Mouse (Mus musculus) intestine, embryonic 15.5 days (tissue): ENCODE results near the gene C87414. TPM values are rescaled to one million over a fixed set of nuclear protein-coding genes. Genes with fewer than 3 reads are reported as not detected.
"Not testable (repeated sequence)": the region's sequence is repeated elsewhere in the genome, so short reads cannot be mapped to it uniquely, and the experiment has no call there.

Source experiments
- ATAC-seq: fragments of 200-750 bp; cut with Nextera tagmentation; 2 replicates; pipeline ENCODE4 v1.8.0; 2017; ENCODE audit warnings: moderate TSS enrichment, moderate library complexity
- H3K27ac ChIP-seq: fragments of 300-500 bp; sonication (generic); 2 replicates; pipeline ENCODE4 v1.5.1; 2015; ENCODE audit warnings: mild to moderate bottlenecking, inconsistent platforms
- H3K27me3 ChIP-seq: fragments of 300-500 bp; sonication (generic); replicated peaks from 2 replicates; pipeline ENCODE4 v1.6.1; 2015; ENCODE audit warnings: inconsistent platforms
- H3K36me3 ChIP-seq: fragments of 300-500 bp; sonication (generic); 2 replicates; pipeline ENCODE4 v1.6.1; 2015; ENCODE audit warnings: inconsistent platforms
- H3K4me1 ChIP-seq: fragments of 300-500 bp; sonication (generic); replicated peaks from 2 replicates; pipeline ENCODE4 v1.6.1; 2015; ENCODE audit warnings: inconsistent platforms
- H3K4me2 ChIP-seq: fragments of 300-500 bp; sonication (generic); replicated peaks from 2 replicates; pipeline ENCODE4 v1.6.1; 2015; ENCODE audit warnings: mild to moderate bottlenecking, inconsistent platforms
- H3K4me3 ChIP-seq: fragments of 300-500 bp; sonication (generic); replicated peaks from 2 replicates; pipeline ENCODE4 v1.5.1; 2015; ENCODE audit warnings: inconsistent platforms
- H3K9ac ChIP-seq: fragments of 300-500 bp; sonication (generic); 2 replicates; pipeline ENCODE4 v1.6.1; 2015; ENCODE audit warnings: inconsistent platforms
- H3K9me3 ChIP-seq: fragments of 300-500 bp; sonication (generic); 2 replicates; pipeline ENCODE4 v1.6.1; 2016; ENCODE audit warnings: inconsistent platforms
- WGBS: fragments of 180-500 bp; shearing (Covaris S2); methylation state at CpG from one replicate; pipeline ENCODE4 v1.1.7; 2015; 5-methylcytosine and 5-hydroxymethylcytosine counted together
- polyA plus RNA-seq: library from polyadenylated mRNA; unstranded; fragments of >200 nt; fragmentation: Nextera tagmentation; extraction: Ambion mirVana; gene quantifications from 2 replicates; pipeline ENCODE4 v1.2.1, GENCODE M21; 2015

C87414 gene
- not detected in 2 replicates for polyA plus RNA-seq

- 40% methylated on average over 1 of the region's 3 CpGs for WGBS
- H3K4me1 ChIP-seq, H3K9ac ChIP-seq, H3K4me2 ChIP-seq, H3K27ac ChIP-seq, H3K4me3 ChIP-seq, H3K27me3 ChIP-seq, H3K9me3 ChIP-seq, H3K36me3 ChIP-seq, ATAC-seq: not testable (repeated sequence)
Measured at GRCm38 (mm10) chr5:93671451-93671850, at the start of gene C87414. Gene C87414, minus strand, starts transcription at chr5:93671551.

- H3K36me3 ChIP-seq, H3K4me1 ChIP-seq, H3K9ac ChIP-seq, H3K27ac ChIP-seq, H3K4me2 ChIP-seq, H3K9me3 ChIP-seq, ATAC-seq, H3K27me3 ChIP-seq, H3K4me3 ChIP-seq: not testable (repeated sequence)
- 73% methylated on average over 3 of the region's 3 CpGs for WGBS
Measured at GRCm38 (mm10) chr5:93684661-93685060, 13.3 kb upstream of the C87414 start.

Other genes starting within 250 kb of the C87414 start
- gene Gm16427, start 131.4 kb downstream of the C87414 start, polyA plus RNA-seq = not detected in 2 replicates
- not detected in 2 replicates for gene Gm7792, start 172.2 kb upstream of the C87414 start, polyA plus RNA-seq